Mouse (Mus musculus): ENCODE results near the gene Mettl22.

- TF ChIP-seq CTCF (IDR thresholded peaks at IDR 0.05; ENCODE audit: borderline replicate concordance, control insufficient read depth, extremely low read depth, insufficient read depth, low read length, poor library complexity) (no peak), POLR2A (IDR thresholded peaks at IDR 0.05; ENCODE audit: control insufficient read depth, extremely low read depth, insufficient read depth, low read length, poor library complexity) (no peak)
Observed at GRCm38 (mm10) chr16:8532894-8533293, 62.3 kb downstream of the Mettl22 start.
